Mouse (Mus musculus) ES-E14 (cell line): Measurements from ENCODE around the gene Nf2.

Experiments used
- MAFK ChIP-seq: IDR thresholded peaks from 2 replicates; pipeline ENCODE4 v1.6.1; 2014; ENCODE audit warnings: mild to moderate bottlenecking, low read depth, low read length, inconsistent platforms; ENCODE audit not compliant: insufficient read depth
- ZC3H11A ChIP-seq: IDR thresholded peaks from 2 replicates; pipeline ENCODE4 v1.6.1; 2012; ENCODE audit warnings: low read depth, mild to moderate bottlenecking, inconsistent platforms, low read length, borderline replicate concordance

GRCm38 (mm10) chr11:4849258-4849943 lies at the start of gene Nf2:
- TF ChIP-seq ZC3H11A (no peak), MAFK (peak; percentile 58; the same call in 1 of the 2 replicates)
